Mouse (Mus musculus) ES-E14 (cell line): ENCODE measurements around the gene Mief2. TPM values are rescaled to one million over a fixed set of nuclear protein-coding genes. Genes with fewer than 3 reads are reported as not detected.

Source experiments
- DNase-seq: peaks from one replicate; pipeline ENCODE4 v3.0.0-alpha.2; 2013; ENCODE audit warnings: low read depth, low spot score
- H3K27ac ChIP-seq: 2 replicates; pipeline ENCODE4 v1.5.1; 2012; ENCODE audit warnings: low read depth, mild to moderate bottlenecking, low read length, moderate library complexity, mixed read lengths; ENCODE audit not compliant: poor library complexity, insufficient read depth, severe bottlenecking
- H3K36me3 ChIP-seq: 2 replicates; pipeline ENCODE4 v1.6.1; 2012; ENCODE audit warnings: mild to moderate bottlenecking, low read length, moderate library complexity, mixed read lengths; ENCODE audit not compliant: control insufficient read depth, poor library complexity, insufficient read depth, severe bottlenecking
- H3K4me1 ChIP-seq, 2 experiments: fragments of 150-350 bp in 1 of 2; sonication (generic) in 1 of 2; 2 replicates each; pipeline ENCODE4 v1.6.1; 2012; ENCODE audit warnings: low read length in 2 of 2, mild to moderate bottlenecking in 1 of 2, mixed read lengths in 1 of 2; ENCODE audit not compliant: control insufficient read depth in 2 of 2, insufficient read depth in 2 of 2, poor library complexity in 1 of 2
- H3K4me3 ChIP-seq, 2 experiments: fragments of 150-350 bp in 1 of 2; sonication (generic) in 1 of 2; 2 replicates each; pipeline ENCODE4 v1.5.1; 2012; ENCODE audit warnings: low read length in 2 of 2, low read depth in 1 of 2, mild to moderate bottlenecking in 1 of 2, mixed read lengths in 1 of 2; ENCODE audit not compliant: insufficient read depth in 1 of 2, poor library complexity in 1 of 2, severe bottlenecking in 1 of 2
- H3K9ac ChIP-seq: 2 replicates; pipeline ENCODE4 v1.6.1; 2012; ENCODE audit warnings: low read depth, mild to moderate bottlenecking, low read length, mixed read lengths; ENCODE audit not compliant: poor library complexity, insufficient read depth, severe bottlenecking
- H3K9me3 ChIP-seq: fragments of 150-350 bp; sonication (generic); 2 replicates; pipeline ENCODE4 v1.6.1; 2012; ENCODE audit warnings: low read depth, mild to moderate bottlenecking, low read length; ENCODE audit not compliant: control insufficient read depth, insufficient read depth
- CHD2 ChIP-seq: IDR thresholded peaks from 2 replicates; pipeline ENCODE4 v1.6.1; 2014; ENCODE audit warnings: mild to moderate bottlenecking, low read depth, low read length, inconsistent platforms
- HCFC1 ChIP-seq: IDR thresholded peaks from 2 replicates; pipeline ENCODE4 v1.6.1; 2012; ENCODE audit warnings: low read length, inconsistent platforms, borderline replicate concordance; ENCODE audit not compliant: insufficient read depth
- MAFK ChIP-seq: IDR thresholded peaks from 2 replicates; pipeline ENCODE4 v1.6.1; 2014; ENCODE audit warnings: mild to moderate bottlenecking, low read depth, low read length, inconsistent platforms; ENCODE audit not compliant: insufficient read depth
- ZC3H11A ChIP-seq: IDR thresholded peaks from 2 replicates; pipeline ENCODE4 v1.6.1; 2012; ENCODE audit warnings: low read depth, mild to moderate bottlenecking, inconsistent platforms, low read length, borderline replicate concordance
- ZNF384 ChIP-seq: IDR thresholded peaks from 2 replicates; pipeline ENCODE4 v1.6.1; 2012; ENCODE audit warnings: low read depth, low read length, inconsistent platforms
- in situ Hi-C, 2 experiments: fragments of 600-800 bp; cut with MboI; formaldehyde crosslinking; loops; one replicate each; pipeline ENCODE4 v1.15.1; 2025; ENCODE audit warnings: low sequenced_read_pairs in 2 of 2, inconsistent platforms in 1 of 2; ENCODE audit not compliant: unreplicated experiment in 2 of 2
- total RNA-seq: library from RNA; depleted of rRNA; stranded (reverse); fragments of 300-350 nt; gene quantifications from 2 replicates; pipeline ENCODE4 v1.2.3, GENCODE M21; 2012

The Mief2 gene
- total RNA-seq, 1 experiment = 24.8 TPM

- Histone ChIP-seq H3K27ac (no peak overlapping the region), H3K36me3 (no peaks in the 10 kb centered on the region), H3K9me3 (no peaks in the 10 kb centered on the region), H3K4me3 (no peak overlapping the region), H3K4me1 (no peaks in the 10 kb centered on the region), H3K9ac (no peak overlapping the region)
- TF ChIP-seq HCFC1 (no peak), MAFK (no peak), ZC3H11A (no peak), CHD2 (no peak), ZNF384 (no peak)
- in situ Hi-C loops = no loop called here
- DNase-seq = no peak
These were observed 41.1 kb downstream of the Mief2 start for GRCm38 (mm10) chr11:60769322-60769721.

DNA sequence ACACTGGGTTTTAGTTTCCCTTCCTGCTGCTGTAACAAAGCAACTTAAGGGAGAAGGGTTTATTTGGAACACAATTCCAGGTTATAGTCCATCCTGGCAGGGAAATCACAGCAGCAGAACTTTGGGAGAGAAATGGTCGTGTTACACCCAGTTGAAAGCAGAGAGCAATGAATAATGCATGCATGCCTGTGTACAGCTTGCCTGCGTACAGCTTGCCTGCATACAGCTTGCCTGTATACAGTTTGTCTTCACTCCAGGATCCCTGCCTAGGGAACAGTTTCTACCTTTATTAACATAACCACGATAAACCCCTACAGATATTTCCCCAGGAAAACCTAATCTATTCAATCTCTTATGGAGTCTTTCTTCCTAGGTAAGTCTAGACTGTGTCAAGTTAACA lies 42.6 kb downstream of the Mief2 start:
- Histone ChIP-seq H3K9me3 (no peaks in the 10 kb centered on the region), H3K4me1 (no peaks in the 10 kb centered on the region; a peak in 1 of 4 replicates), H3K9ac (no peak overlapping the region), H3K27ac (no peak overlapping the region), H3K4me3 (no peak overlapping the region), H3K36me3 (no peaks in the 10 kb centered on the region)
- TF ChIP-seq MAFK = no peak
- no peak for TF ChIP-seq CHD2
- no peak for TF ChIP-seq ZNF384
- TF ChIP-seq HCFC1 = no peak
- TF ChIP-seq ZC3H11A = no peak
- in situ Hi-C loops = no loop called here
- DNase-seq = no peak

DNA sequence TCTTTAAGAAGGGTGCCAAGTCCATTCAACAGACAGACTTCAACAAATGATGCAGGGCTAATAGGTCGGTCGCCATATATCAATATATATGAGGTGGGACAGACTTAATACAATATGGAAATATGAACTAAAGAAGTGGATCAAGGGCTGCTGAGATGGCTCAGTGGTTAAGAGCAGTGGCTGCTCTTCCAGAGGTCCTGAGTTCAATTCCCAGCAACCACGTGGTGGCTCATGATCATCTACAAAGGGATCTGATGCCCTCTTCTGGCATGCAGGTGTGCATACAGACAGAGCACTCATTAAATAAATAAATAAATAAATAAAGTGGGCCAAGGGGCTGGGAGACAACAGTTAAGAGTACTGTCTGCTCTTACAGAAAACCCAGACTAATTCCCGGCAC lies 44.0 kb downstream of the Mief2 start:
- no peak for DNase-seq
- Histone ChIP-seq H3K9ac (no peak overlapping the region), H3K36me3 (no peaks in the 10 kb centered on the region), H3K9me3 (no peaks in the 10 kb centered on the region), H3K4me3 (no peak overlapping the region), H3K4me1 (no peaks in the 10 kb centered on the region; a peak in 2 of 4 replicates), H3K27ac (no peak overlapping the region)
- no peak for TF ChIP-seq HCFC1
- TF ChIP-seq CHD2 = no peak
- no peak for TF ChIP-seq ZC3H11A
- no peak for TF ChIP-seq MAFK
- no peak for TF ChIP-seq ZNF384
- in situ Hi-C loops = no loop called here

GRCm38 (mm10) chr11:60774158-60774689 lies 46.0 kb downstream of the Mief2 start:
- in situ Hi-C loops = no loop called here
- Histone ChIP-seq H3K4me1 (peaks cover 2 to 5% of the 10 kb centered on the region in 2 experiments; a peak in 3 of 4 replicates), H3K27ac (no peak overlapping the region), H3K9me3 (no peaks in the 10 kb centered on the region), H3K4me3 (no peak overlapping the region), H3K36me3 (peaks cover 6% of the 10 kb centered on the region; the same call in 1 of the 2 replicates), H3K9ac (no peak overlapping the region)
- no peak for DNase-seq
- no peak for TF ChIP-seq ZC3H11A
- no peak for TF ChIP-seq ZNF384
- no peak for TF ChIP-seq MAFK
- no peak for TF ChIP-seq CHD2
- no peak for TF ChIP-seq HCFC1

GRCm38 (mm10) chr11:60774841-60775240 lies 46.6 kb downstream of the Mief2 start:
- Histone ChIP-seq H3K36me3 (peaks cover 12% of the 10 kb centered on the region), H3K9ac (no peak overlapping the region), H3K9me3 (no peaks in the 10 kb centered on the region), H3K4me1 (peaks cover 5% of the 10 kb centered on the region in 2 experiments; a peak in 3 of 4 replicates), H3K4me3 (no peak overlapping the region), H3K27ac (no peak overlapping the region)
- TF ChIP-seq ZNF384 (no peak), MAFK (no peak), ZC3H11A (no peak), HCFC1 (no peak), CHD2 (no peak)
- DNase-seq = no peak
- in situ Hi-C loops = no loop called here
